Mouse (Mus musculus): Measurements from ENCODE around the gene Dupd1.

Dupd1 gene

DNA sequence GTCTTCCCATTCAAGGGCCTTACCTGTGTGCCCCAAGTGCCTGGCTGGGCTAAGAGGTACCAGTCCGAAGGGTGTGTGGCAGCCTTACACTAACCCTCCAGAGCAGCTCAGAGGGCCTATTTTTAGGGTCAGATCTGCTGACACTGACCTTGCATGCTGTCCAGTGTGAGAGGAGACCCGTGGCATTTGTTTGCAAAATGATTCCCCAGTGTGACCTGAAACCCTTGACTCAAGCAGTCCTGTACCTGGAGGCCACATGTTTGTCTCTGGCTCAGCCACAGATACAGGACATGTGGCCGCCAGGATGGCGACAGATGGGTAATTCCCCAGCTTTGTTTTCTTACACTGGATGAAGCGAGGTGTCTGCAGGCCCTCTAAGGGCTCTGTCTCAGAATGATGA is at the start of gene Dupd1:
Gene Dupd1 (minus strand): TSS at position 91 of the 400 bp plus-strand sequence.
- no peak for DNase-seq (ENCODE audit: low read depth, low spot score)

DNA sequence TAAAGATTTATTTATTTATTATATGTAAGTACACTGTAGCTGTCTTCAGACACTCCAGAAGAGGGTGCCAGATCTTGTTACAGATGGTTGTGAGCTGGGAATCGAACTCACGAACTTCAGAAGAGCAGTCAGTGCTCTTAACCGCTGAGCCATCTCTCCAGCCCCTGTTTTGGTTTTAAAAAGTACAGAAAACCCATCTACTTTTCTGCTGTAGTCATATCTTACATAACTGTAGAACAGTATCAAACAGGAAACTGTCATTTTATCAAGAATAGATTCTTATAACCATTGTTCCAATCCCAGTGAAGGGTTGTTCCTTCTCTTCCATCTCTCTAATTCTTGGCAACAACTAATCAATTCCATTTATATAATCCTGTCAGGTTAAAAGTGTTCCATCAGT is 49.4 kb upstream of the Dupd1 start:
- no peak for DNase-seq (ENCODE audit: low read depth, low spot score)

DNA sequence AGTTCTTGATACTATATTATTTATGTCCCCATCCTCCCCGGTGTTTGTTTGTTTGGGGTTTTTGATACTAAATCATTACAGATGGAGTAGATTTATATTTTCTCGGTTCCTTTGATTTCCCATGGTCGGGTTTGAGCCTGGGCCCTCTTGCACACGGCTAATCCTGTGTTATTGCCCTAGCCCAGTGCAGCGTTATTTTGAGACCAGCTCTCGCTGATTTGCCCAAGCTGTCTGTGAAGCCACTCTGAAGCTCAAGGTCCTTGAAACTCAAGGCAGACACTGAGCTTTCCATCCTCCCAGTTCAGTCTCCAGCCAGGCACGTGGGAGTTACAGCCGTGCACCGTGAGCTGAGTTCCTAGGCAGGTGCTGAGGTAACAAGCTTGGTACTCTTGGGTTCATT is 47.2 kb upstream of the Dupd1 start:
- no peak for DNase-seq (ENCODE audit: low read depth, low spot score)

DNA sequence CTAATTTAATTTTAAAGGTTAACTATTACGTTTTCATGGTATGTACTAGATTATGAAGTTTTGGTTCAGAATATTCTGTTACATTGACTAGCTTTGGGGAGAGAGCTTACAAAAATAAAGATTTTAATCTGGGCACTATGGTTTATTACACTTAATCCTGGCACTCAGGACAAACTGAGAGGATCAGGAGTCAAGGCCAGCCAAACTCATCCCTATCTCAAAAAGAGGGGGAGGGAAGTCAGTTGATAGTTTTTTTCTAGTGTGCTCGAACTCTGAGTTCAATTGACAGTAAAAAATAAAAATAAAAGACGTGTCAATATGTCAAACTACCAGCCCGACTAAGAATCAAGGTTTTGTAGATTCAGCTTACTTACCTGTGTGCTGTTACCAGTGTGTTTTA is 39.0 kb upstream of the Dupd1 start:
- no peak for DNase-seq (ENCODE audit: low read depth, low spot score)

DNA sequence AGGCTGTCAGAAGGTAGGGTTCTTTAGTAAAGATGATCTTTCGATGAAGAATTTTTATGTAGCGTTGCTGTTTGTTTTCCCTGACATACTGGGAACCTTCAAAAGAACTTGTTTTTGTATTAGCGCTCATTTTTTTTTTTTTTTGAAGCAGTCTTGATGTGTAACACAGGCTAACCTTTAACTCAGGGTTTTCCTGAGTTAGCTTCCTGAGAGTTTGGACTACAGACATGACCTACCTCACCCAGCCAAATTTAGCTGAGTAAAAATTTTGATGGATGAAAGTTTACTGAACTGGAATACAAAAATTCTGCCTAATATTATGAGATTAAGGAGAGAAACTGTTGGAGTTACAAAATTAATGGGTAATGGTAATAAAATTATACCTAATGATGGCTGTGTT is 38.0 kb upstream of the Dupd1 start:
- DNase-seq (ENCODE audit: low read depth, low spot score) = no peak

DNA sequence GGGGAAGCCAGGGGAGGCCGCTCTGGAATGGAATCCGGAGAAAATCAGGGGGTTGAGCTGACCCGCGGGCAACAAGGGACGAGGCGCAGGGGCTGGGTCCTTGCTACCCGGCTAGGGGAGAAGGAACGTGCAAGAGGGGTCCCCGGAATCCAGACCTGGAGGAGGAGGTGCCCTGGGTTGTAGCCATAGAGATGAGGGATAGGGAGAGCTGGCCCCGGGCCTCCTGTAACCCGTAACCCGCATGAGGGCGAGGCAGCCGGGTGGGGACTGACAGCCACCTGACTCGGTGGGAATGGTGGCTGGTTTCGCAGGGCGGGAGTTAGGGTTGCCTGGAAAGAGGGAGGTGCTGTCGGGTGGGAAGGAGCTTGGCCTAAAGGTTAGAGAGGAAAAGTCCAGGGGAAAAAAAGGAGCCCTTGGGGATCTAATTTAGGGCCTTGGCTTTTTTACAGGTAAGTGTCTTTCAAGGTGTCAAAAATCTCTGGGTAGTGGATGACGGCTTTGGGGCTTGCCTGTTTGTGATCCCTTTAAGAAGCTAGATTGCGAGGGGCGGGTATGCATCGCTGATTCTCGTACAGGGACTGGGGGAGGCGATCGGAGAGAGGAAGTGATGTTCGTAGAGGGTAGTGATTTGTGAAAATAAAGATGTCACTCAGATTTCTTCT is 36.6 kb upstream of the Dupd1 start, which contains the start of gene Dusp13:
Gene Dusp13 (minus strand): TSS at position 301 of the 662 bp plus-strand sequence.
- peak; percentile 32 for DNase-seq (ENCODE audit: low read depth, low spot score)

DNA sequence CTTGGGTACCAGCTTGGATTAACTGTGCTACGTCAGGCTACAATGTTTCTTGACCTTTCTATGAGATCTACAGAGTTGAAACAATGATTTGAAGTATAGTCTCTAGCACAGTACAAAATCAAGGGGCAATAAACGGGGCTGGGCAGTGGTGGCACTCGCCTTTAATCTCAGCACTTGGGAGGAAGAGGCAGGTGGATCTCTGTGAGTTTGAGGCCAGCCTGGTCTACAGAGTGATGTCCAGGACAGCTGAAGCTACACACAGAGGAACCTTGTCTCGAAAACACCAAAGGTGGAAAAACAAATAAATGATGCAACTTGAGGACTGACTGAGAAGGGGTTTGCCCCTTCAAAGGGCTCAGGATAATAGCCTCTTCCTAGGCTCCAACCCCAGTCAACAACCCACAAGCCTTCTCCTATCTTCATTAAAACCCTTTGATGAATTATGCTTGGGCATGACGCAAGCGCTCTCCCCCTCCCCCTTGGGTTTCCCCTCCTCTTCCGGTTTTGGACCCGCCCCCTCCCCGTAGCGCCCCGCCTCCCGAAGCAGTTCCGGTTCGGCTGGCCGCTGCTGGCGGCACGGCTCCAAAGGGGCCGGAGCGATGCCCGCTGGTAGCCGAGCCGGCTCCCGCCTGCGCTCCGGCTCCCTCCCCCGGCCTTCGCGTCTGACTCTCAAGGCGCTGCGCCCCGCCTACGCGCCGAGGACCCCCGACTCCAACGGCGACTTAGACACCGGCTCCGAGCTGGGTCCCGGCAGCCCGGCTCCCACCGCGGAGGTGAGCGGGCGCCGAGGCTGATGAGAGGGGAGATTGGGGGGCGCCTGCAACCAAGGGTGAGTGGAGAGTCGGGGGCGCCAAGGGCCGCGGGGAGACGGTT is 35.9 kb upstream of the Dupd1 start, which contains the start of gene Samd8:
Gene Samd8 (plus strand): TSS at position 524 of the 873 bp plus-strand sequence.
- DNase-seq (ENCODE audit: low read depth, low spot score) = peak; percentile 83

DNA sequence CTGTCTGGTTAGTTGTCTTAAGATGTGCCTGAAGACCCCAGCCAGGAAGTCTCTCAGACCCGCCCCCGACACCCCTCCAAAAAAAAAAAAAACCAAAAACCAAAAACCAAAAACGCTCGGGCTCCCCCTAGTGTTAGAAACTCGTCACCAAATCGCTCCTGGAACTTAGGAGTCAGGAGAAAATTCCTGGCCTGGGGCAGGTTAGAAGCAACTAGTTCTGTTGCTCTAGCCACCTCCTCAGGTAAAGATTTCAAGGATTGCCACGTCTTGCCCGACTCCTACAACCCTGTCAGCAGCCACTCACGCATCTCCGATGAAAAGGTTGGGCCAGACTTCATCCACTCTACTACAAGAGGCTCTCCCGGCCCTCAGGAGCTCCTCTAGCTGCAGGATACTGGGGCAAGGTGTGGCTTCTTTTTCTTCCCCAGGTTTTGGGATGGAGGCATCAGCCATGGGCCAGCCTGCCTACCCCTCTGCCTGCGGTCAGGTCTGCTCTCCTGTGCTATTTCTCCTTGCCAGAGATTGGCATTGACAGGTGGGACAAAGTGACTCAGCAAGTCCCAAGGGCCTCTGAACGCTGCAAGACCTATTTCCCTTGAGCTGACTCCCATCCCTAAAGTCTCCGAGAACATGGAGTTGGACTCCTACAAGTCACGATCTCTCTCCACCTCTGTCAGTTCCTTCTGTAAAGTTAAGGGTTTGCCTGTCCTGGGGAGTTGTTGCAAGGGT is 33.9 kb upstream of the Dupd1 start:
- no peak for DNase-seq (ENCODE audit: low read depth, low spot score)

DNA sequence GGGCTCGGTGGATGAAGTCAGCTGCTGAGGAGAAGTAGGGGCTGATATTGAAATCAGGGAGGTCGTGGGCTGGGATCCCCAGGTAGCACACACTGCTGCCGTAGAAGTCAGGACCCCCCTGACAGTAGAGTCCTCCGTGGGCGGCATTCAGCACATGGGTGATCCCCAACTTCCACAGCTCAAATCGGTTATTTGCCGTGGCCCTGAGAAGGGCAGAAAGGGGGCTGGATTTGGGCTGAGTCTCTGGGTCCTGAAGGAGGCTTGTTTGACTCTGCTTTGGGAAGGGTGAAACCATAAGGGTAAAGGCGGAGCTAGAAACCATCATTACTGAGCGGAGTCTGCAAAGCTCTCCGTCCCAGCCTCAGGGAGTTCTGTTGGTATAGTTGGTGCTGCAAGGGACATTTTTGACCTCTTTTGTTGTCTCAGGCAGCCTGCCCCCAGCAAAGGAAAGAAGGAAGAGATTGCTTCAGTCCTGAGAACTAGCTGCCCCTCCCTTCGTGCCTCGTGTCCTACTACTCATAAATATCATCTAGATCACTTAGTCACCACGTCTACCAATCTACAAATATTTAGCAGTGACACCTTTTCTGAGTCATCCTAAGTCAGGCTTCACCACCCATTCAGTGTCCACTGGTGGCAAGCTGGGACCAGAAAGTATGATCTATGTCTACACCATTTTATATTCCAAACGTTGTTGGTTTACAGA is 33.2 kb upstream of the Dupd1 start:
- DNase-seq (ENCODE audit: low read depth, low spot score) = no peak

DNA sequence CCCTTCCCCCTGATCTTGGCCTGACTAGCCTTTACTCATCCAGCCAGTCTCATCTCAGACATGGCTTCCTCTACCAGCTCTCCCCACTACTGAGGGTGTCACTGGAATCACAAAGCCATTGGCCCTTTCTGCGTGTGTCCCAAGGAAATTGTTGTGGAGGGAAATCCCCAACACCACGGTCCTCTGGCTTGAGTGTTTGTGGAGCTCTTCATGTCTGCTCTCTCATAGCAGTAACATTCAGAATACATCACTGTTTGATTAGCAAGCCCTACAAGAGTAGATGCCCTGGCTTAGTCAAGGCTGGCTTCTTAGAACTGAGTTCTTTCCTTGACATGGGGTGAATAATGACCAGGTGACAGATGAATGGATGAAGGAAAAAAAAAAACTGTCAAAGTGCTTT is 32.5 kb upstream of the Dupd1 start:
- no peak for DNase-seq (ENCODE audit: low read depth, low spot score)

DNA sequence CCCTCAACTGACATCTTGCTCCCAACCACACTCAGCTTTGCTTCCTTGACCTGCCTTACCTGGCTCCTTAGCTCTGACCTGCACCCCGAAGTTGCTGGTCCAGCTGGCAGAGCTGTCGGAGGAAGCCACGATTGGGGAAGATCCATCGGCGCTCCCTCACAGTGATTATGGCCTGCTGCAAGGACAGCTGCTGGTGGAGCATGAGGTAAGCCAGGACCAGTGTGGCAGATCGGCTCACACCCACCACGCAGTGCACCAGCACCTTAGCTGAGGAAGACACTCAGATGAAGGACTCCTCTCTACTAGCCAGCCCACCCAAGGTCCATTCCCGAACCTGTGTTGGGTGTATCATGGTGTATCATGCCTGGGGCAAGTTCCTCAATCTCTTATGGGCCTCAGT is 31.9 kb upstream of the Dupd1 start:
- no peak for DNase-seq (ENCODE audit: low read depth, low spot score)

DNA sequence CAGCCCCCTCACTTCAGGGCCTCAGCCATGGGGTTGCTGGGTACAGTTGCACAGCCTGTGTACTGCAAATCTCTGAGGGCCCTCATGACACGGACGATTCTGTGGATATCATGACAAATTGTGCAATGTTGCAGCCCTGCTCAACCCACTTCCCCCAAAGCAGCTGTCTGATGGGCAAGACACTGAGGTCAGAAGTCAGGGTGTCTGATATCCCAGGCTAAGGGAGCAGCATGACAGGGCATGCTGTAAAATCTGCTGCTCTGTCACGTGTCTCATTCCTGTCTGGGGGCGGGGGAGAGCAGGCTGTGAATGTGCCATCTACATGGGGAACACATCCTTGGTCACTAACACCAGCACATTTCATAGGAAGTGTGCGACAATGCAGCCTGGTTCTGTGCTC is 30.8 kb upstream of the Dupd1 start:
- no peak for DNase-seq (ENCODE audit: low read depth, low spot score)

DNA sequence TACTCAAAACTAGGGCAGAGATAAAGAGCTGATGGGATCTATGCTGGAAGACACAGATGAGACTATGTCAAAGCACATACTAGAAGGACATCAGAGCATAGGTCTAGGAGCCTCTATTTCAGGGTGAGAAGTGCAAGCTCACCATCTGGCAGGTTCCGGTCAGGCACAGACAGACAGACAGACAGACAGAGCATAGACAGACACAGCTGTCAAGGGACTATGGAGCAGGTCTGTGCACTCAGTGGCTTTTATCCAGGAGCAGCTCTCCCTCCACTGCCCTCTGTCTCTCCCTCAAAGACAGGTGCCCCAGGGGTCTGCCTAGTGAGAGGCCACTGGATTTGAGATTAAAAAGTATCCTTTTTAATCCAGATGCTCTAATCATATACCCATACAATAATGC is 29.8 kb upstream of the Dupd1 start:
- DNase-seq (ENCODE audit: low read depth, low spot score) = no peak

DNA sequence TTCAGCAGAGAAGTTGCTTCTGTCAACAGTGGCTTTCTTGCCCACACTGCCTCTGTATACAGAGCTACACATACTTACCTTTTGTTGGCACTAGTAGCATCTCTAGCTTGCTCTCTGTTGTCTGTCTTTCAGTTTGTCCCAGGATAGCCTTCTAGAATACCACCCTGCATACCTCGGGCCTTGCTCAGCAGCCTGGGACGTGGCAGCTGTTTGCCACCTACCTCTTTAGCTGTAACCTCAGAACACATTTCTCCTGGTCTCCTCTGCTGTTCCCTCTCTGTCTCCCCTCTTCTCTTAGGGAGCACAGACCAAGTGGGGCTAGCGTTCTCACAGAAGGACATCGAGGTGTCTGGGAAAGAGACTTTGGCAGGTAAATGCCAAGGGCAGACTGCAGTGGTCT is 28.1 kb upstream of the Dupd1 start:
- DNase-seq (ENCODE audit: low read depth, low spot score) = no peak

DNA sequence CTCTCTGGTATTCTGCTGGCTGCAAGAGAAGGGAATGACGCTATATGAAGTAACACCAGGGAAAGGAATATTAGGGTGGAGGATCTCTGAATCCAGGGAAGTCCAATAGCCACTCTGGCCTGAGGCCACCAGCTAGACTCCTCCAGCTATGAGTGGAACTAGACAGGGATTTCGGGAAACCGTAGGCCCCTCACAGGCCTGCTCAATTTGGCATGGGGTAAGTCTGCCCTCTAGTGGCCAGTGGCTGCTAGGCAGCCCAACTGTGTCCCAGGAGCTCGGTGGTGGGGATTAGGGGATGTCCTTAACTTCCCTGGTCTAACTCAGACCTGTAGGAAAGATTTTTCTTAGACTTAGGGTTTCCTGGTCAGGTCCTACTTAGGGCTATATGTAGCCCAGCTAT is 27.4 kb upstream of the Dupd1 start:
- peak; percentile 76 for DNase-seq (ENCODE audit: low read depth, low spot score)

DNA sequence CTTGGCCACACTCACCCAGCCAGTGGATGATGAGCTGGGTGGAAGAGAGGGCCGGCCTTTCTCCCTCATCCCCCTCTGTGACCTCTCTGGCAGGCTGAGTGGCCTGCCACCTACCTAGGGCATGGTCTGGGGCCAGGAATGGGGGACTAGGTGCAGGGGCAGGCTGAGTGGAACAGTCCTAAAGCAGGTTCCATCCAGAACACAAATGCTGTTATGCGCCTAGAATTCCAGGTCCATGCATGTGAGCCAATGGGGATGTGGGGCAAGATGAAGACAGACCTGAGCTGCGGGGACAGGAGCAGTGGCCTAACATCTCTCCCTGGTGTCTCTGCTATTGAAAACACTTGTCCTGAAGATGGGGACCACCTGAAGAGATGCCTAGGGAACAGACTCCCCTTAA is 26.9 kb upstream of the Dupd1 start:
- no peak for DNase-seq (ENCODE audit: low read depth, low spot score)

DNA sequence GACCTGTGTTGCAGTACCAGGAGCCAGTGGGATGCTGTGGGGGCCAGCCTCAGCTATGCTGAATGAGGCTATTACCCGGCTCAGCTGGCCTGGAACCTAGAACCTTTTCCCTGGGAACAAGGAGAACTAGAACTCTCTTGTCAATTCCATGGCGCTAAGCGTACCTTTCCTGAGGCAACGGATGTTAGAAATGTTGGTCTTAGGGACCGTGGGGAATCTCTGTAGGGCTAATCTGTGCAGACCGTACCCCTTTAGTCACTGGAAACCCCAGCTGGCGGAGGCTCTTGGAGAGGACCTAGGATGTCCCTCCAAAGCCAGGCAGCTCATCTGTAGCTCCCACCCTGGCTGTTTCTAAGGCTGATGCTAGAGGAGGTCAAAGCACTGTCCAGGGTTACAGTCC is 26.0 kb upstream of the Dupd1 start:
- no peak for DNase-seq (ENCODE audit: low read depth, low spot score)

DNA sequence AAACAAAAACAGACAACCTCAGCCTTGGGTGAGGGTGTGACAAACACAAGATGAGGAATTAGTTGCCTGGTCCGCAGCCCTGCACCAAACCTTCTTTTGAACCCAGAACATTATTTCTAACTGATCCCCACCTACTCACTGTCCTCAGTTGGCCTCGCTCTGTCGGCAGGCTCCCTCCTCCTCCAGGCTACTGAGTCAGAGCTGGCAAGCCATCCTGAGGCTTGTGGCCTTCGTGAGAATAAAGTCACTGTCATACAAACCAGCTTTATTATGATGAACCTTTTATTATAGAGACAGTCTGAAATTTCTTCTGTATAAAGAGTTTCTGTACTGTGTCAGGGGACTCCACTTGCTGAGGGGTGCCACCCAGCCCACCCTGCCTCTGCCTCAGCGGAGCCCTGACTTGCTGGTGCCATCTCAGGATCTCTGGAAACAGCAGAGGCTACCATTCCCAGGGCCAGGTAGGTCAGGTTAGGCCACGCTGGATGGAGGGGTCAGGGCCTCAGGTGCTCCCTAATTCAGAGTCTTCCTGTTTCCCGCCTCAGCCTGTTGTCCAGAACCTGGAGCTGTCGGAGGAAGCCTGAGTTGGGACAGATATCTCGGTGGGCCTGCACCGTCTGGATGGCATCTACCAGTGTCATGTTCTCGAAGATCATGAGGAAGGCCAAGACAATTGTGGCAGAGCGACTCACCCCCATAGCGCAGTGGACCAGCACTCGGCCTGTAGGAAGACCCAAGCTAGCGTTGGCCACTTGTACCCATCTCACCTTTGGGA is 18.9 kb upstream of the Dupd1 start:
- no peak for DNase-seq (ENCODE audit: low read depth, low spot score)

DNA sequence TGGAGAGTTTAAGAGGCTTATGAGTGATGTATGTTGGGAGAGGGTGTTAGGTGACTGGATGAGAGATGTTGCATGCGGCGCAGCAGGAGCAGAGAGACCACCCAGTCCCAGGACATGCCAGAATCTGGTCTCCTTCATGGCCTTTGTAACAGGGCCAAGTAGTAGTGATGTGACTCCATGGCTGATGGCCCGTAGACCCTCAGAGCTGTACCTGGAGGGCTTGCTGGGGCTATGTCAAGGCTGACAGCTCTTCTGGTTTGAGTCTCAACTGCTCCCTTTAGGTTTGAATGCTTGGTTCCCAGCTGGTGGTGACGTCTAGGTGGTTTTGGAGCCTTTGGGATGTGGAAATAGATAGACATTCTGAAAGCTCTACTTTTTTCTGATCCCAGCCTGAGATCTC is 15.6 kb upstream of the Dupd1 start:
- DNase-seq (ENCODE audit: low read depth, low spot score) = no peak

DNA sequence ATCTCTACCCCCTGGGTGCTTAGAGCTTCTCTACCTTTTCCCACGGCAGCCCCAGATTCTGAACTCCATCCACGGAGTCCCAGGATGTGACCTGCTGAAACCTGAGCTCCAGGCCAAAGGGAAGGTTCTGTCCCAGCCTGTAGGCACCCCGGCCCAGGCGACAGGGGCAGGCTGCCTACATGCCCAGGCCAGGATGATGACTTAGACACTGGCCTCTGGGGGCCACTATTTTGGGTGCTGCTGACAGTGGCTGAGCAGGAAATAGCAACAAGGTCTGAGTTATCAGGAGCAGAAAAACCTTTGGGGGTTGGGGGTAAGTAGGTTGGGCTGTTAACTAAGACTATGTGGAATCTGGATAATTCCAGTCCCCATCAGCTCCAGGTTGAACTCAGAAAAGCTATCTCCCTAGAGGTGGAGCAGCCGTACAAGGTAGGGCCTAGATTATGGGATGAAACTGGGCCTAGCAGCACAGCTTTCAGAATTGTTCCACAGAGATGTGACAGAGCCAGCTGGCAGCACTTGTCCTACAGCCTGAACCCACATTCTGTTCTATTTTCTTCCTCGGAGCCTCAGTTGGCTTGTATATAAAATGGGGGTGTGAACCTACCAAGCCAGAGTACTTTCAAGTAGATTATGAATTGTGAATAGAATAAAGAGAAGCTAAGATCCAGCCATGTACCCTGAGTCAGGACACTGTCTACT is 14.8 kb upstream of the Dupd1 start:
- no peak for DNase-seq (ENCODE audit: low read depth, low spot score)
